Mouse (Mus musculus) kidney, postnatal 25 days (tissue): ENCODE data around the gene Il17rd.

Experiments
- DNase-seq, 2 experiments: peaks; one replicate each; pipeline ENCODE4 v3.0.0; 2021; ENCODE audit warnings: mixed read lengths in 2 of 2

The Il17rd gene

GRCm38 (mm10) chr14:27150011-27150640 is 111.4 kb downstream of the Il17rd start:
- no peak for DNase-seq

DNA sequence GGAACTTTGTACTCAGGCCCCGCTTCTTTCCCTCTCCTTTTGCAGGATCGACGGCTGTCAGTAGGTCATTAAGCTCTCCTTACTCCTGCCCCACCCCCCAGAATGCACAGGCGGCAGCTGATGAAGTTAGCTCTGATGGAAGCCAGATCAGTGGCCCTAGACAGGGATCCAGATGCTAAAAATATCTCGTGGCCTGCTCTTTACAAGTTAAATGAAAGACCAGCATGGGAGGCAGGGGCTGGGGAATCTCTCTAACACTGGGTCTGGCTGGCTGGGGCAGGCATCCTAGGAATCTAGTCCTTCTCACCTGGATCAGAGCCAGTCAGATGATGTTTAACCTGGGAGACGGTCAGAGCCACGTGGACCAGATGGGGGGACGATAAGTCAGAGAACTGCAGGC is 112.7 kb downstream of the Il17rd start:
- DNase-seq, result peak; percentile 74 to 87

DNA sequence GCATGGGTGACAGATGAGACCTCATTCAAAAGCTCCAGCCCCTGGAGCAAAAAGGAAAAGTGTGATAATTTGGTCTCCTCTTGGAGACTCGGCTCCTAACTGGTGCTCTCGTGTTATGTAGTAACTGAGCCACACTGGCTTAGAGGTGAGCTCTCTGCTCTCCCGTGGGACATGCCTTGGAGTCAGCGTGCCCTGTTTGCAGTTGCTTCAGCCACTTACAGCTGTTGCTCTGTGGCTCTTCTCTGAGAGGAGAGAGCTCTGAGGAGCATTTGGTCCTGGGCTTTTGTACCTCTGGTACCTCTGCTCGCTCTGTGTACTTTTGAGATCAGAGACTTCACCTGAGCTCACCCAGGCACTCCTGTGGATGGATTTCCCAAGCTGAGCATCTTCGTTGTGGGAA is 116.3 kb downstream of the Il17rd start:
- DNase-seq, result no peak

DNA sequence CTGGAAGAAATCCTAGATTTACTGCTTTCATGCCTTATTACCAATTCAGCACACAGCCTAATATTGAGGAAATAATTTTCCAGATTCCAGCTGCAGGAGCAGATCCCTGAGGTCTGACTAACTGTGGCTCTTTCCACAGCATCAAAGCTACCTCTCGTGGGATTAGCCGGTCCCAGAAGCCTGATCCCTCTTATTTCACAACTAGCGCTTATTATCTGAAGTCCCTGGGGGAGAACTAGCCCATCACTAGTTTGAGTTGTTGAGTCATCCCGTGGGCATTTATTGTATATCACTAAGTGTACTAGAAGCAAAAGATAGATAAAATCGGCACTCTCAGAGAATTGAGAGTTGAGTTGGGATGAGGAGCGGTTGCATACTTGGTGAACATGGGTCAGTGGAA is 117.3 kb downstream of the Il17rd start:
- DNase-seq, result no peak
